Mouse (Mus musculus) hindbrain, embryonic 13.5 days (tissue): ENCODE measurements around the gene Kcnip1. TPM values are rescaled to one million over a fixed set of nuclear protein-coding genes. Genes with fewer than 3 reads are reported as not detected.

ENCODE experiments used
- ATAC-seq: fragments of 200-750 bp; cut with Nextera tagmentation; 2 replicates; pipeline ENCODE4 v1.8.0; 2017; ENCODE audit warnings: moderate TSS enrichment; ENCODE audit not compliant: low FRiP score
- H3K27ac ChIP-seq: fragments of 300-500 bp; sonication (generic); 2 replicates; pipeline ENCODE4 v1.5.1; 2015; ENCODE audit warnings: inconsistent platforms, mild to moderate bottlenecking, moderate library complexity
- H3K27me3 ChIP-seq: fragments of 300-500 bp; sonication (generic); 2 replicates; pipeline ENCODE4 v1.6.1; 2015; ENCODE audit warnings: mild to moderate bottlenecking, inconsistent platforms
- H3K36me3 ChIP-seq: fragments of 300-500 bp; sonication (generic); 2 replicates; pipeline ENCODE4 v1.6.1; 2015; ENCODE audit warnings: mild to moderate bottlenecking, inconsistent platforms
- H3K4me1 ChIP-seq: fragments of 300-500 bp; sonication (generic); replicated peaks from 2 replicates; pipeline ENCODE4 v1.6.1; 2015; ENCODE audit warnings: inconsistent platforms
- H3K4me2 ChIP-seq: fragments of 300-500 bp; sonication (generic); 2 replicates; pipeline ENCODE4 v1.6.1; 2015; ENCODE audit warnings: inconsistent platforms, mild to moderate bottlenecking, moderate library complexity
- H3K4me3 ChIP-seq: fragments of 300-500 bp; sonication (generic); 2 replicates; pipeline ENCODE4 v1.5.1; 2015; ENCODE audit warnings: mild to moderate bottlenecking, inconsistent platforms
- H3K9ac ChIP-seq: fragments of 300-500 bp; sonication (generic); 2 replicates; pipeline ENCODE4 v1.6.1; 2015; ENCODE audit warnings: mild to moderate bottlenecking, inconsistent platforms
- H3K9me3 ChIP-seq: fragments of 300-500 bp; sonication (generic); 2 replicates; pipeline ENCODE4 v1.6.1; 2016; ENCODE audit warnings: inconsistent platforms
- WGBS: fragments of 180-500 bp; shearing (Covaris S2); methylation state at CpG from one replicate; pipeline ENCODE4 v1.1.7; 2015; 5-methylcytosine and 5-hydroxymethylcytosine counted together
- polyA plus RNA-seq: library from polyadenylated mRNA; unstranded; fragments of >200 nt; fragmentation: Nextera tagmentation; extraction: Ambion mirVana; gene quantifications from 2 replicates; pipeline ENCODE4 v1.2.1, GENCODE M21; 2015

The Kcnip1 gene
- polyA plus RNA-seq, 1 experiment from 2014 or later = 71.3 TPM

DNA sequence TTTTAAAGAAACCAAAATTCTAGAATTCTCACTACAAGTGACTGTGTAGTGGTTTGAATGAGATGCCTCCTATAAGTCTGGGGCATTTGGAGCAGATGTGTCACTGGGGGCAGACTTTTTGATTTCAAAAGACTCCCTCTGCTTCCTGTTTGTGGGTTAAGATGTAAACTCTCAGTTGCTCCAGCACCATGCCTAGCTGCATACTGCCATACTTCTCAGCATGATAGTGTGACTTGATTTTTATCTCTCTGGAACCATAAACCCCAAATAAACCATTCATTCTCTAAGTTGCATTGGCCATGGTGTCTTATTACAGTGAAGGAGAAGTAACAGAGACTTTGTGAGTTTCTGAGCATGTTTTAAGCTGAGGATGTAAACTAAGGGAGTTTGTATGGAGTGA, 118.0 kb downstream of the Kcnip1 start:
- H3K9me3 ChIP-seq = no peaks in the 10 kb centered on the region
- no peak for ATAC-seq

GRCm38 (mm10) chr11:33873071-33873781, 119.7 kb downstream of the Kcnip1 start:
- Histone ChIP-seq H3K9ac (no peak overlapping the region), H3K4me3 (no peak overlapping the region), H3K4me1 (peaks cover 20% of the 10 kb centered on the region), H3K27me3 (no peaks in the 10 kb centered on the region), H3K36me3 (no peaks in the 10 kb centered on the region), H3K4me2 (no peak overlapping the region), H3K27ac (no peak overlapping the region), H3K9me3 (no peaks in the 10 kb centered on the region)
- ATAC-seq = peak; percentile 73
- 51% methylated on average over 10 of the region's 10 CpGs for WGBS

More for the DNA sequence above, 118.0 kb downstream of the Kcnip1 start:
- Histone ChIP-seq H3K9ac (no peak overlapping the region), H3K27me3 (no peaks in the 10 kb centered on the region), H3K4me1 (peaks cover 20% of the 10 kb centered on the region), H3K4me3 (no peak overlapping the region), H3K27ac (no peak overlapping the region), H3K4me2 (no peak overlapping the region), H3K36me3 (no peaks in the 10 kb centered on the region)

DNA sequence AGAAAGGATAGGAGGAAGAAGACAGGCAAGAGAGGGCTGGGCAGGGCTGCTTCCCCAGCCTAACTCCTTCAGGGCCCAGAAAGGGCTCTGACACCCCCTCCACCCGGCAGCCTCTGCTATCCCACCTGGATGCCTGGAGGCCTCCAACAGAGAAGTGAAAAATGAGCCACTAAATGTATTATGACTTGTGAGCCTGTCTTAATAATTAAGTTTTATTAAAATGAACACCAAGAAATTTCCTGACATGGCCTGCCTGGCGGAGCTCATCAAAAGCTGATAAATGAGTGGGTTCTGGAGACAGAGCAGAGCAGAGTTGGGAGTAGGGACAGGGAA, 120.3 kb downstream of the Kcnip1 start:
- Histone ChIP-seq H3K4me3 (no peak overlapping the region), H3K4me2 (no peak overlapping the region), H3K9ac (no peak overlapping the region), H3K36me3 (no peaks in the 10 kb centered on the region), H3K27me3 (no peaks in the 10 kb centered on the region), H3K27ac (no peak overlapping the region), H3K9me3 (no peaks in the 10 kb centered on the region), H3K4me1 (peaks cover 24% of the 10 kb centered on the region)
- no peak for ATAC-seq
- WGBS = 63% methylated on average over 2 of the region's 2 CpGs

- 55% methylated on average over 9 of the region's 9 CpGs for WGBS
- H3K4me1 ChIP-seq = peaks cover 27% of the 10 kb centered on the region
- no peaks in the 10 kb centered on the region for H3K9me3 ChIP-seq
- no peak overlapping the region for H3K27ac ChIP-seq
- H3K27me3 ChIP-seq = no peaks in the 10 kb centered on the region
- no peak overlapping the region for H3K4me2 ChIP-seq
- no peak overlapping the region for H3K9ac ChIP-seq
- no peak overlapping the region for H3K4me3 ChIP-seq
- ATAC-seq = no peak
- no peaks in the 10 kb centered on the region for H3K36me3 ChIP-seq
These were observed 120.8 kb downstream of the Kcnip1 start for GRCm38 (mm10) chr11:33871998-33872715.

DNA sequence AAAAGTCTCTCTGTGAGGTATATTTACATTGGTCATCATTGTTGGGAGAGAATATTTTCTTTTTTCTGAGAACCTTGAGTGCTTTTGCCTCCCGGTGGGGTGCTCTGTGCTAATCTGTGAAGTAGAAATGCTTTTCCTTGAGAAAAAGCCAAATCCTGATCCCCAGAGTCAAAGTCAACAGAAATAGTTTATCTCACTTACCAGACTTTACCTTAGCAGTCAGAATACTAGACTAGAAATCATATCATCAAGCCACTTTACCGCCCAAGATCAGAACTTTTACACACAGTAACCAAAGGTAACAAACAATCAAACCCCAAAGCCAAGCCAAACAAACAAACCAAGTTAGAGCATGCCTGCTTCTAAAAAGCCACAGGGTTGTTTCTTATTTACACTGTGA, 122.7 kb downstream of the Kcnip1 start:
- Histone ChIP-seq H3K4me2 (no peak overlapping the region), H3K36me3 (no peaks in the 10 kb centered on the region), H3K27me3 (no peaks in the 10 kb centered on the region), H3K27ac (no peak overlapping the region), H3K4me3 (no peak overlapping the region), H3K9me3 (no peaks in the 10 kb centered on the region), H3K4me1 (peaks cover 35% of the 10 kb centered on the region), H3K9ac (no peak overlapping the region)
- no peak for ATAC-seq
- 92% methylated on average over 2 of the region's 2 CpGs for WGBS

GRCm38 (mm10) chr11:33869559-33869958, 123.4 kb downstream of the Kcnip1 start:
- Histone ChIP-seq H3K27ac (no peak overlapping the region), H3K4me3 (no peak overlapping the region), H3K9me3 (no peaks in the 10 kb centered on the region), H3K4me1 (peaks cover 35% of the 10 kb centered on the region), H3K27me3 (no peaks in the 10 kb centered on the region), H3K36me3 (no peaks in the 10 kb centered on the region), H3K4me2 (no peak overlapping the region), H3K9ac (no peak overlapping the region)
- ATAC-seq = no peak
- WGBS = 45% methylated on average over 3 of the region's 3 CpGs

DNA sequence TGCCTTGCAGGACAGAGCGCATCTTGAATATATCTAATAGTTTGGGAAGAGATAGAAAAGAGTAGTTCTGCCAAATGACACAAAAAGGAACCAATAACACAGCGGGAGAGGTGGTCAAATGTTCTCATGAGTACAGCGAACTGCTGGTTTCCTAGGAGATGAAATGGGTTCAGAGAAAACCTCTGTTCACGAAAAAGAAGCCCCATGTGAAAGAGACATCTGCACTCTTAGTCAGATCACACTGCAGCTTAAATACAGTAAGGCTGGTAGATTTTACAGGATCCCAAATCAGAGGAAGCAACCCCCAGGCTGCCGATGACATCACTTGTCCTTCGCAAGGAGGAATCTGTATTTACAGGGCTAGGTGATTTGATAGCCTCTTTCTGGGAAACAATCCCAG, 126.2 kb downstream of the Kcnip1 start:
- H3K4me2 ChIP-seq = no peak overlapping the region
- H3K9ac ChIP-seq = no peak overlapping the region
- H3K4me3 ChIP-seq = no peak overlapping the region
- H3K36me3 ChIP-seq = no peaks in the 10 kb centered on the region
- H3K27ac ChIP-seq = 0 out of 2 replicates have a peak overlapping the region, but pooled peaks have one; percentile 3
- WGBS = 56% methylated on average over 6 of the region's 6 CpGs
- H3K27me3 ChIP-seq = no peaks in the 10 kb centered on the region
- peaks cover 15% of the 10 kb centered on the region for H3K4me1 ChIP-seq
- no peaks in the 10 kb centered on the region for H3K9me3 ChIP-seq
- no peak for ATAC-seq

DNA sequence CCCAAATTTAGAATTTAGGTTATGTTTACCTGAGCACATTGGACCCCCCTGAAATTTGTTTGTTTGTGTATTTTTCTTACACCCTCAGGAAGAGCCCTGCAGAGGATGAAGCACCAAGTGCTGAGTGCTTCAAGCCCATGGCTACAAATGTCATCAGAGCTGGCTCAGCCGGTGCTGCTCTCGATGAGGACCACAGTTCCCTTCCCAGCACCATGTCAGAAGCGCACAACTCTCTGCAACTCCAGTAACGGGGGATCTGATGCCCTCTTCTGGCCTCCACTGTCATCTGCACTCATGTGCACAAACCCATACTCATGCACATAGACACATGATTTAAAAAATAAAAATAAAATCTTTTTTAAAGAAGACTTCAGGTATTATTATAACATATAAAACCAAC, 128.7 kb downstream of the Kcnip1 start:
- no peak overlapping the region for H3K4me3 ChIP-seq
- H3K9me3 ChIP-seq = no peaks in the 10 kb centered on the region
- no peak overlapping the region for H3K27ac ChIP-seq
- H3K36me3 ChIP-seq = no peaks in the 10 kb centered on the region
- peaks cover 20% of the 10 kb centered on the region for H3K4me1 ChIP-seq
- ATAC-seq = no peak
- WGBS = 95% methylated on average over 4 of the region's 4 CpGs
- no peak overlapping the region for H3K4me2 ChIP-seq
- H3K9ac ChIP-seq = no peak overlapping the region
- no peaks in the 10 kb centered on the region for H3K27me3 ChIP-seq

DNA sequence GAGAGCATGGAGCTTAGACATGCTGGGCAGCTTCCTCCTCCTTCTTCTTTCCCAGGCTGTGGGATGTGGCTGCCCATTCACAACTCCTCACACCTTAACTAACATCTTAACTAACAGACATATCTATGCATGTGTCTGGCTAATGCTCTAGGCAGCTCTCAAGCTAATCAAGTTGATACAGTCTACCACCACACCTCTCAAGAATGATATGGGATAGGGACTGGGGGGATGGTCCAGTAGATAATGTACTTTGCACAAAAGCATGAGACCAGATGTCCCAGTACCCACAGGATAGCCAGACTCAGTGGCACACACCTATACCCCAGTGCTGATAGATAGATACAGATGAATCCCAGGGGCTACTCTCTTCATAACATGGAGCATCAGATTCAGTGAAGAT, 131.1 kb downstream of the Kcnip1 start:
- Histone ChIP-seq H3K27me3 (0 out of 2 replicates have a peak, but pooled peaks cover 3% of the 10 kb centered on the region), H3K4me2 (no peak overlapping the region), H3K27ac (no peak overlapping the region), H3K4me1 (peaks cover 15% of the 10 kb centered on the region), H3K9me3 (no peaks in the 10 kb centered on the region), H3K9ac (no peak overlapping the region), H3K36me3 (no peaks in the 10 kb centered on the region), H3K4me3 (no peak overlapping the region)
- ATAC-seq = no peak

- no peak overlapping the region for H3K9ac ChIP-seq
- ATAC-seq = no peak
- no peak overlapping the region for H3K4me2 ChIP-seq
- H3K27me3 ChIP-seq = 0 out of 2 replicates have a peak, but pooled peaks cover 3% of the 10 kb centered on the region
- H3K9me3 ChIP-seq = no peaks in the 10 kb centered on the region
- WGBS = 72% methylated on average over 4 of the region's 4 CpGs
- no peak overlapping the region for H3K4me3 ChIP-seq
- H3K27ac ChIP-seq = no peak overlapping the region
- H3K4me1 ChIP-seq = peaks cover 10% of the 10 kb centered on the region
- H3K36me3 ChIP-seq = no peaks in the 10 kb centered on the region
These were observed 131.9 kb downstream of the Kcnip1 start for GRCm38 (mm10) chr11:33860905-33861582.

DNA sequence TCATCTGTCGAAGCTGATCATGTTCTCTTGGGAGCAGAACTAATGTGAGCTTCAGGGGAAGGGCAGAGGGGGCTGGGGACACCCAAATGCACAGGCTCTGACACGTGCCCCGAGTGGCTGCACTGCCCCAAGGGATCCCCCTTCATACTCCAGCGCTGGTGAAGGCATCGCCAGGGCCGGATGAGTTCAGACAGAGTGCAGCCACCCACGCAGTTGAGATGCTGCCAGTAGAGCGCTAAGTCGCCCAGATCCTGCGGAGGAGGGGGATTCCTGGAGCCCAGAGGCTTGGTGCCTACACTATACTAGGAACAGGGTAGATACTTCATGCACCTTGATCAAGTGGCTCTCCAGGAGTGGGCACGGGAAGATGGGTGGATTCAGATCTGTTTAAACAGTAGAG, 143.3 kb downstream of the Kcnip1 start:
- no peak overlapping the region for H3K9ac ChIP-seq
- H3K27me3 ChIP-seq = peaks cover 14% of the 10 kb centered on the region; the same call in 1 of the 2 replicates
- H3K27ac ChIP-seq = no peak overlapping the region
- no peak overlapping the region for H3K4me3 ChIP-seq
- no peak overlapping the region for H3K4me2 ChIP-seq
- 47% methylated on average over 11 of the region's 11 CpGs for WGBS
- H3K4me1 ChIP-seq = peaks cover 30% of the 10 kb centered on the region
- no peaks in the 10 kb centered on the region for H3K36me3 ChIP-seq
- ATAC-seq = no peak
- H3K9me3 ChIP-seq = no peaks in the 10 kb centered on the region

DNA sequence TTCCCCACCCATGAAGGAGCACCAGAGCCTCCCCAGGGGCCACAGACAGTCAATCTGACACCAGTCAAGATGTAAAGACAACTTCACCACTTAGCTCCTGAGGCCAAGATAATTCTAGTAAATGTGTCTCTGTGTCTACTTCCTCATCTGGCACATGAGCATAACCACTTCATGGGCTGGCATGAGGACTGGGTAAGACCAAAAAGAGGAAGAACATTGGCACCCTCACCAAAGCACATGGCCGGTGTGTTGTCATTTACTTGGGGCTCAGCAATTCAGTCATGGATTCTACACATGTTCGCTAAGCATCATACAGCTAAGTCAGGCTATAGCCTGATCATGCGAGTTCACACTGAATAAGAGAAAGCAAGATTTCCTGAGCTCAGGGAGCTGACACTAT, 144.3 kb downstream of the Kcnip1 start:
- H3K4me3 ChIP-seq = no peak overlapping the region
- H3K4me2 ChIP-seq = no peak overlapping the region
- no peak overlapping the region for H3K27ac ChIP-seq
- ATAC-seq = no peak
- H3K4me1 ChIP-seq = peaks cover 34% of the 10 kb centered on the region
- 86% methylated on average over 3 of the region's 3 CpGs for WGBS
- no peak overlapping the region for H3K9ac ChIP-seq
- peaks cover 17% of the 10 kb centered on the region; the same call in 1 of the 2 replicates for H3K27me3 ChIP-seq
- no peaks in the 10 kb centered on the region for H3K36me3 ChIP-seq
- no peaks in the 10 kb centered on the region for H3K9me3 ChIP-seq
